Mouse (Mus musculus) left cerebral cortex, postnatal 10 days (tissue): Measurements from ENCODE around the gene Folr2. TPM values are rescaled to one million over a fixed set of nuclear protein-coding genes. Genes with fewer than 3 reads are reported as not detected.

Experiments
- DNase-seq, 2 experiments: peaks; one replicate each; pipeline ENCODE4 v3.0.0; 2021 to 2022; ENCODE audit warnings: low spot score in 2 of 2, mixed read lengths in 1 of 2; ENCODE audit errors: extremely low spot score in 1 of 2
- intact Hi-C: fragments of 180-260 bp; cut with DNase I; formaldehyde crosslinking; loops from one replicate; pipeline ENCODE4 v1.15.1; 2025
- total RNA-seq, 2 experiments: library from RNA; stranded (reverse); gene quantifications; 2 replicates each; pipeline ENCODE4 v1.2.3; 2021

Folr2 gene
- total RNA-seq, 2 experiments from 2014 or later = 0.59 TPM; not detected in 1

- intact Hi-C loops = no loop called here
These were observed 11.5 kb upstream of the Folr2 start for GRCm38 (mm10) chr7:101868241-101869162.

DNA sequence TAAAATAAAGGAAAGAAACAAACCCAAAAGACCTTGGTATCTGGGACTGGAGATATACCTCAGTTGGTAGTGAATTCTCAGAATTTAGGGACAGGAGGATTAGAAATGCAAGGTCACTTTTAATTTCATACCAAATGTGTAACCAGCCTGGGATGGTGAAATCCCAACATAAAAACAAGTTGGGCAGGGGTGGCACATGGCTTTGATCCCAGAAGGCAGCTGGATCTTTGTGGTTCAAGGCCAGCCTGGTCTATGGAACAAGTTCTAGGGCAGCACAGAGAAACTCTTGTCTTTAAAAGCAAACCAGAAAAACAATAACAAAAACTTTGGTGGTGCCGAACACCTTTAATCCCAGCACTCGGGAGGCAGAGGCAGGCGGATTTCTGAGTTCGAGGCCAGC is 10.5 kb upstream of the Folr2 start:
- DNase-seq = no peak
- intact Hi-C loops = no loop called here

More at GRCm38 (mm10) chr7:101868241-101869162, 11.5 kb upstream of the Folr2 start:
- DNase-seq = no peak

GRCm38 (mm10) chr7:101866491-101867265 is 9.7 kb upstream of the Folr2 start:
- intact Hi-C loops = no loop called here
- no peak for DNase-seq

DNA sequence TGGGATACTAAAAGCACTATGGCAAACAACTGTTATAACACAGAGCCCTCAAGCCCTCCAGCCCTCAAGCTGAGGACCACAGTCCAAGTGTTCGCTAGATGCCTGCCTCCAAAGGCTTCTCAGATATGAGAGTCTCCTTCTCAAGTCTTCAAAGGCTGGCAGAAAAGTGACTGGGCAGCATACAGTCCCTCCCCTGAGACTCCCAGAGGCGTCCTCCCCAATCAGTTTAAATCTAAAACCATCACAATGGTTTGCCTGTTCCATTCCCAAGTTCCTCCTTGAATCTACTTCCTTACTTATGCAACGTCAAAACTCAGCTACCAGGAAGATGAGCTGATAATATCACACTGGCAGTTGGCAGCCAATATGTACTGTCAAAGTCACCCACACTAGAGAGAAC is 6.4 kb upstream of the Folr2 start, which contains the start of gene Anapc15:
TSS of gene Anapc15 (plus strand) at position 301 of the 400 bp plus-strand sequence.
- no peak for DNase-seq
- intact Hi-C loops = no loop called here

GRCm38 (mm10) chr7:101862291-101862690 is 5.3 kb upstream of the Folr2 start:
- intact Hi-C loops = no loop called here

GRCm38 (mm10) chr7:101860978-101861377 is 4.0 kb upstream of the Folr2 start:
- intact Hi-C loops = no loop called here

More at GRCm38 (mm10) chr7:101862291-101862690, 5.3 kb upstream of the Folr2 start:
- DNase-seq = no peak

GRCm38 (mm10) chr7:101858362-101858761 is 1.4 kb upstream of the Folr2 start:
- DNase-seq = no peak

More at GRCm38 (mm10) chr7:101860978-101861377, 4.0 kb upstream of the Folr2 start:
- DNase-seq = no peak

GRCm38 (mm10) chr7:101853816-101854215 is 3.2 kb downstream of the Folr2 start:
- intact Hi-C loops = no loop called here
- no peak for DNase-seq

More at GRCm38 (mm10) chr7:101858362-101858761, 1.4 kb upstream of the Folr2 start:
- intact Hi-C loops = no loop called here

DNA sequence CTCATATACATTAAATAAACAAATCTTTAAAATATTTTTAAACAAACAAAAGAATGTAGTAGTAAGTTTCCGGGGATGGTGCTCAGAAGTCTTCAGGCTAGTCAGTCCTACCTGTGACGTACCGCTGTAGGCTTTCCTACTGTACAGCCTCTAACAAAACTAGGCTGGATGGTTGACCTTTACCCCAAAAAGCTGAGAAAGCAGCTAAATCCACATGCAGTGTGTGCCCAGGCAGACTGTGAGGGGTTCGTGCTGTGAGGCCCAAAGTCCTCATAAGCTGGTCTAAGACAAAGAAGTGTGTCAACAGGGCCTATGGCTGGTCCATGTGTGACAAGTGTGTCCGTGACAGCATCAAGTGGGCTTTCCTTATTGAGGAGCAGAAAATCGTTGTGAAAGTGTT is 4.1 kb downstream of the Folr2 start:
- intact Hi-C loops = no loop called here
- DNase-seq = no peak

- DNase-seq = no peak
These were observed 5.3 kb downstream of the Folr2 start for GRCm38 (mm10) chr7:101851689-101852088.

GRCm38 (mm10) chr7:101847934-101848333 is 9.1 kb downstream of the Folr2 start:
- intact Hi-C loops = no loop called here
- no peak for DNase-seq

More at GRCm38 (mm10) chr7:101851689-101852088, 5.3 kb downstream of the Folr2 start:
- intact Hi-C loops = no loop called here

- DNase-seq = no peak
- intact Hi-C loops = no loop called here
These were observed 12.8 kb downstream of the Folr2 start for GRCm38 (mm10) chr7:101844186-101844585.

DNA sequence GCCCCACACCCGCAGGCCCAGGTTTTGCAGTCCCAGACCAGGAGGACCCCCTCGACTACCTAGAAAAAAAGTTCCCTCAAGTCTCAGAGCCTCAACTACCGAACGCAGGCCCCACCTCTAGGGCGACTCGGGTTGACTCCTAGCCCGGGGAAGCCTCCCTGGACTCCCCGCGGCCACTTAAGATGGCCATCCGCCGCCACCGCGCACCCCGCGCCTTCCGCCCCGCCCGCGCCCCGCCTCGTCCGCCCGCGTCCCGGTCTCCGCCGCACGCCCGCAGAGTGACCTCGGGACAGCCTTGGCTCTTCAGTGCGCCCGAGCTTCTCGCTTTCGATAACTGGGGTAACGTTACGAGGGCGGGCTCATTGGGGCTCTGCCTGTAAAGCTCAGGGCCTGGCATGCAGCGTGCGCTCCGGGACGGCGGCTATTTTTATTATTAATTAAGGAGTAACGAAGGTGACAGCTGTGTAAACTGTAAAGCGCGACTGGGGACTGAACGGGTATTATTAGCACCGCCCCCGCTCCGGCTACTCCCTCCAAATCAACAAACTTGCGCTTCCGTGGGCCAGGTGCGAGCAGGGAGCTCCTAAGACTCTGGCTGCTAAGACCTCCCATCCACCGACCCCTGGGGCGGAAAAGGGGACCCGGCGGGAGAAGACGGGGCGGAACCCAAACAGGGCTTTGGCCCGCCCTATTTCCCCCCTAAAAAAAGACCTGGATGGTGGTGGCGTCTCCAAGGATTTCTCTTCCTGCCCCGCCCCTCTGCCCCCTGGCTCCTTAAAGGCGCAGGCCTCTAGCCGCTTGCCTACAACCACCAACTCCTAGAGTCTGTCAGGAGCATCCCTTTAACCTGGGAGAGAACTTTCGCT is 19.2 kb downstream of the Folr2 start, which contains the start of gene Inppl1:
TSS of gene Inppl1 (minus strand) at position 624 of the 866 bp plus-strand sequence.
- intact Hi-C loops = loop anchor here (5.0 kb wide), 2 partner anchors 59 to 161 kb away; no protein-coding TSS in a partner anchor

DNA sequence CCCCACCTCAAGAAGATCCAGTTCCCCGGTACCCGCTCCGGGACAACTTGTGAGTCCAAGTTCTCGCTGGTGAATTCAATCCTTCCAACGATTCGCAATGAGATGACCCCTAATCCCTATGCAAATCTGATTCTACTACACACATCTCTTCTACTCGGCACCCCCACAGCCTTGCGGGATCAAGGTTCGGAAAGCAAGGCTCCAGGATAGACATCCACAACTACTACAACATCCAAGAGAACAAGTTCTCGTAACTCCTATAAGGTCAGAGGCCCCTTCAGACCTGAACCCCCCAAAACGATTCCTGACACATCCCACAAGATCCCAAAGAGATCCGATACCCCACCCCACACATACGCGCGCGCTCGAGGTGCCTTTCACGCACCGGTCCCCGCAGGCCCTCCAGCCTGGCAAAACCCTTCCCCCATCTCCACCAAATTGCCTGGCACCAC is 19.8 kb downstream of the Folr2 start:
- no peak for DNase-seq
- intact Hi-C loops = loop anchor here (5.0 kb wide), 2 partner anchors 60 to 160 kb away; no protein-coding TSS in a partner anchor

More for the DNA sequence above, 19.2 kb downstream of the Folr2 start, which contains the start of gene Inppl1:
- DNase-seq = peak; percentile 48 to 92

GRCm38 (mm10) chr7:101836271-101837153 is 20.5 kb downstream of the Folr2 start:
- intact Hi-C loops = loop anchor here (5.0 kb wide), 2 partner anchors 61 to 159 kb away; no protein-coding TSS in a partner anchor
- DNase-seq = peak; percentile 21 to 85

DNA sequence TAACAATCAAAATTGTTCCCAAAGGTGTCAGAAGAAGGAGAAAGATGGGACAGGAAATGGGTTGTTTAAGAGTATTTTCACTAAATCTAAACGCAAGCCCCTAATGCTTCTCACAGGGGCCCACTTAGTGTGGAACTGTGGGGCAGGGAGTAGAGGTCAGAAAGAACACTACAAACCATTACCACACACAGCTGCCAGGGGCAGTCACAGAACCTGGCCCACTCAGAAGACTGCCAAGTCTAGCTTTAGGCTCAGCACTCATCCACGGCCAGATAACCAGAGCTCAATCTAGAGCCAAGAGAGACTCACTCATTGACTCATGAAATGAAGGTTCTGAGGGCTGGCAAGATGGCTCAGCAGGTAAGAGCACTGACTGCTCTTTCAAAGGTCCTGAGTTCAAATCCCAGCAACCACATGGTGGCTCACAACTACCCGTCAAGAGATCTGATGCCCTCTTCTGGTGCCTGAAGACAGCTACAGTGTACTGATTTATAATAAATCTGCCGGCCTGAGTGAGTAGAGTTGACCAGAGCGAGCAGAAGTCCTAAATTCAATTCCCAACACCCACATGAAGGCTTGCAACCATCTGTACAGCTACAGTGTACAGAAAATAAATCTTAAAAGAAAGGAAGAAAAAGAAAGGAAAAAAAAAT is 21.4 kb downstream of the Folr2 start:
- DNase-seq = no peak
- intact Hi-C loops = loop anchor here (5.0 kb wide), 2 partner anchors 62 to 158 kb away; no protein-coding TSS in a partner anchor
